Comparison of ENCODE assay signal across 10 mouse cellular contexts in genomic region chr1:143918146-143918774, GRCm38 (mm10).
DNase-seq lines count a peak whose midpoint lies in the region; ATAC-seq and TF ChIP-seq lines count a peak whose summit lies in the region.
"Had no signal": no experiment of that assay in that cellular context is flagged by ENCODE, and none has a peak within 500 bp of the region (broad histone marks: within the 10 kb centered on the region; RNA-seq: fewer than 3 reads in every experiment).

No protein-coding gene starts in this region.

- DNase-seq in MEL (ENCODE audit: low read depth, low spot score), result peak; percentile 79
- DNase-seq in splenic B cell, adult 2 months (ENCODE audit: low read depth, low spot score), result peak; percentile 58
- no peak for DNase-seq in midbrain, embryonic 10.5 days (ENCODE audit: low spot score)
- DNase-seq: cerebellum, adult 8-10 months had no signal

- no peaks in the 10 kb centered on the region for H3K36me3 ChIP-seq in liver, embryonic 15.5 days (replicated peaks)
- H3K36me3 ChIP-seq in liver, embryonic 12.5 days, result no peaks in the 10 kb centered on the region
- peaks cover 0 to 16% of the 10 kb centered on the region in 2 experiments; a peak in 2 of 4 replicates for H3K36me3 ChIP-seq in MEL (ENCODE audit: control insufficient read depth in 1 of 2, insufficient read depth in 2 of 2, low read length in 2 of 2)
- H3K36me3 ChIP-seq in splenic B cell, adult 2 months (ENCODE audit: control insufficient read depth, insufficient read depth, low read length, poor library complexity, severe bottlenecking), result no peaks in the 10 kb centered on the region
- H3K36me3 ChIP-seq in midbrain, embryonic 10.5 days, result no peaks in the 10 kb centered on the region
- H3K36me3 ChIP-seq: limb, embryonic 12.5 days had no signal

- no peak overlapping the region for H3K4me3 ChIP-seq in liver, embryonic 15.5 days (replicated peaks)
- no peak overlapping the region for H3K4me3 ChIP-seq in liver, embryonic 12.5 days
- no peak overlapping the region for H3K4me3 ChIP-seq in MEL (ENCODE audit: control insufficient read depth in 1 of 2, insufficient read depth in 1 of 2, low read depth in 2 of 2, low read length in 2 of 2)
- no peak overlapping the region for H3K4me3 ChIP-seq in cortical plate, adult 2 months (ENCODE audit: insufficient read depth, low read length)
- H3K4me3 ChIP-seq in midbrain, embryonic 10.5 days, result no peak overlapping the region
- H3K4me3 ChIP-seq: limb, embryonic 12.5 days had no signal

- no peak overlapping the region for H3K9ac ChIP-seq in liver, embryonic 15.5 days
- no peak overlapping the region for H3K9ac ChIP-seq in liver, embryonic 12.5 days
- H3K9ac ChIP-seq in MEL (ENCODE audit: control insufficient read depth, low read depth, low read length, poor library complexity, severe bottlenecking), result no peak overlapping the region
- H3K9ac ChIP-seq: hindbrain, embryonic 14.5 days; limb, embryonic 12.5 days had no signal

- no peaks in the 10 kb centered on the region for H3K4me1 ChIP-seq in liver, embryonic 15.5 days (replicated peaks)
- H3K4me1 ChIP-seq in liver, embryonic 12.5 days, result peaks cover 5% of the 10 kb centered on the region
- peaks cover 8 to 24% of the 10 kb centered on the region in 2 experiments for H3K4me1 ChIP-seq in MEL (ENCODE audit: control insufficient read depth in 1 of 2, insufficient read depth in 2 of 2, low read length in 2 of 2)
- peaks cover 3% of the 10 kb centered on the region for H3K4me1 ChIP-seq in cortical plate, adult 2 months (ENCODE audit: control insufficient read depth, insufficient read depth, low read length)
- peaks cover 22% of the 10 kb centered on the region for H3K4me1 ChIP-seq in midbrain, embryonic 10.5 days
- H3K4me1 ChIP-seq: limb, embryonic 12.5 days had no signal

- peak; percentile 26 to 68; a peak in 3 of 4 replicates for TF ChIP-seq EP300 in MEL (IDR thresholded peaks at IDR 0.05; ENCODE audit: low read depth in 1 of 2, low read length in 2 of 2)

- no peaks in the 10 kb centered on the region for H3K9me3 ChIP-seq in liver, embryonic 15.5 days (replicated peaks)
- H3K9me3 ChIP-seq in liver, embryonic 12.5 days (replicated peaks), result no peaks in the 10 kb centered on the region
- no peaks in the 10 kb centered on the region for H3K9me3 ChIP-seq in MEL (replicated peaks; ENCODE audit: insufficient read depth, low read length)
- H3K9me3 ChIP-seq in midbrain, embryonic 10.5 days (replicated peaks), result no peaks in the 10 kb centered on the region
- H3K9me3 ChIP-seq: limb, embryonic 12.5 days had no signal

- 0 out of 2 replicates have a peak, but pooled peaks have one; percentile 40 for ATAC-seq in liver, embryonic 15.5 days (ENCODE audit: insufficient read depth)
- ATAC-seq in liver, embryonic 12.5 days, result no peak
- ATAC-seq in cerebellum, adult (ENCODE audit: insufficient number of reproducible peaks, low FRiP score, low TSS enrichment), result no peak

- no peaks in the 10 kb centered on the region for H3K79me2 ChIP-seq in MEL (ENCODE audit: control insufficient read depth, insufficient read depth, low read length, poor library complexity)

- H3K27me3 ChIP-seq in liver, embryonic 15.5 days, result no peaks in the 10 kb centered on the region
- no peaks in the 10 kb centered on the region for H3K27me3 ChIP-seq in liver, embryonic 12.5 days (replicated peaks)
- H3K27me3 ChIP-seq in MEL (ENCODE audit: control insufficient read depth in 1 of 2, insufficient read depth in 2 of 2, low read length in 2 of 2), result no peaks in the 10 kb centered on the region
- no peaks in the 10 kb centered on the region for H3K27me3 ChIP-seq in splenic B cell, adult 2 months (ENCODE audit: control insufficient read depth, insufficient read depth, low read length, poor library complexity, severe bottlenecking)
- peaks cover 56% of the 10 kb centered on the region for H3K27me3 ChIP-seq in midbrain, embryonic 10.5 days (ENCODE audit: low read depth, poor library complexity, severe bottlenecking)
- H3K27me3 ChIP-seq: limb, embryonic 12.5 days had no signal

- TF ChIP-seq RAD21 in MEL (IDR thresholded peaks at IDR 0.05; ENCODE audit: low read depth, low read length), result no peak

- WGBS in liver, embryonic 15.5 days (ENCODE audit: insufficient replicate concordance), result 50% methylated on average over 9 of the region's 9 CpGs
- WGBS in liver, embryonic 12.5 days (ENCODE audit: insufficient replicate concordance), result 61% methylated on average over 9 of the region's 9 CpGs
- WGBS in midbrain, embryonic 10.5 days, result 89% methylated on average over 9 of the region's 9 CpGs

- no peak for TF ChIP-seq POLR2A in MEL (IDR thresholded peaks at IDR 0.05; ENCODE audit: control insufficient read depth in 1 of 2, insufficient read depth in 1 of 2, low read depth in 1 of 2, low read length in 2 of 2, poor library complexity in 1 of 2)
- no peak for TF ChIP-seq POLR2A in cortical plate, adult 2 months (IDR thresholded peaks at IDR 0.05; ENCODE audit: extremely low read depth, insufficient read depth, low read length)

- TF ChIP-seq CTCF in MEL (IDR thresholded peaks at IDR 0.05 in 2 of 3, conservative IDR thresholded peaks at IDR 0.05 in 1 of 3; ENCODE audit: control insufficient read depth in 1 of 3, insufficient read depth in 1 of 3, low read depth in 2 of 3, low read length in 3 of 3, poor library complexity in 1 of 3, severe bottlenecking in 1 of 3), result no peak
- no peak for TF ChIP-seq CTCF in cortical plate, adult 2 months (IDR thresholded peaks at IDR 0.05; ENCODE audit: extremely low read depth, insufficient read depth, low read length)

- peak overlapping the region; percentile 29 for H3K27ac ChIP-seq in liver, embryonic 15.5 days (replicated peaks)
- no peak overlapping the region for H3K27ac ChIP-seq in liver, embryonic 12.5 days
- peak overlapping the region; percentile 43 for H3K27ac ChIP-seq in MEL (ENCODE audit: control insufficient read depth, low read depth, low read length)
- H3K27ac ChIP-seq in cortical plate, adult 2 months (ENCODE audit: insufficient read depth, low read length), result peak overlapping the region; percentile 48; the same call in 1 of the 2 replicates
- no peak overlapping the region for H3K27ac ChIP-seq in midbrain, embryonic 10.5 days (replicated peaks)
- H3K27ac ChIP-seq: hindbrain, embryonic 14.5 days; limb, embryonic 12.5 days had no signal

- no peak overlapping the region for H3K4me2 ChIP-seq in liver, embryonic 15.5 days
- no peak overlapping the region for H3K4me2 ChIP-seq in liver, embryonic 12.5 days
- H3K4me2 ChIP-seq: hindbrain, embryonic 14.5 days; limb, embryonic 12.5 days had no signal

TF ChIP-seq in MEL, 35 proteins besides CTCF, POLR2A, EP300 and RAD21:
- no peak for TF ChIP-seq ELF1 (IDR thresholded peaks at IDR 0.05; ENCODE audit: low read depth, low read length)
- TF ChIP-seq ETS1 (IDR thresholded peaks at IDR 0.05; ENCODE audit: low read depth, low read length), result 0 out of 2 replicates have a peak, but pooled peaks have one; percentile 34
- TF ChIP-seq MAX (IDR thresholded peaks at IDR 0.05; ENCODE audit: low read length), result peak; percentile 37; the same call in 1 of the 2 replicates
- 0 out of 2 replicates have a peak, but pooled peaks have one; percentile 22 for TF ChIP-seq RCOR1 (IDR thresholded peaks at IDR 0.05; ENCODE audit: low read depth, low read length)
- peak; percentile 88 for TF ChIP-seq ZNF384 (IDR thresholded peaks at IDR 0.05; ENCODE audit: low read depth, low read length)

Comparison
In these comparisons a context has a peak if more than half of its experiments do, and no peak if none do; other contexts are left out.
1. H3K27ac ChIP-seq: peak in liver, embryonic 15.5 days (single experiment), MEL (single experiment) and cortical plate, adult 2 months (single experiment); none in liver, embryonic 12.5 days (single experiment) and midbrain, embryonic 10.5 days (single experiment).